Mouse (Mus musculus) MEL-GATA-1-ER (cell line): ENCODE results near the gene Acvr2b.
A peak's percentile ranks its signal among the peaks of the same experiment; 100 is the strongest.
"Not testable (repeated sequence)": the region's sequence is repeated elsewhere in the genome, so short reads cannot be mapped to it uniquely, and the experiment has no call there.

ENCODE experiments used
- DNase-seq: peaks from one replicate; pipeline ENCODE4 v3.0.0-alpha.2; 2012; ENCODE audit warnings: low read depth; ENCODE audit errors: extremely low read depth

Acvr2b gene

GRCm38 (mm10) chr9:119401801-119402214 lies at the start of gene Acvr2b:
Gene Acvr2b (plus strand): TSS chr9:119402118.
- DNase-seq, result peak; percentile 46

- no peak for DNase-seq
Observed at GRCm38 (mm10) chr9:119353926-119354325, 48.0 kb upstream of the Acvr2b start.

- no peak for DNase-seq
Observed at GRCm38 (mm10) chr9:119355943-119356342, 46.0 kb upstream of the Acvr2b start.

GRCm38 (mm10) chr9:119357331-119358057 lies 44.4 kb upstream of the Acvr2b start, which contains the start of gene Xylb:
Gene Xylb (plus strand): TSS chr9:119357381.
- DNase-seq, result peak; percentile 66

- DNase-seq, result no peak
Observed at GRCm38 (mm10) chr9:119358058-119358429, 43.9 kb upstream of the Acvr2b start.

GRCm38 (mm10) chr9:119361416-119361815 lies 40.5 kb upstream of the Acvr2b start:
- DNase-seq, result no peak

- DNase-seq, result no peak
Observed at GRCm38 (mm10) chr9:119363229-119363628, 38.7 kb upstream of the Acvr2b start.

GRCm38 (mm10) chr9:119365284-119365683 lies 36.6 kb upstream of the Acvr2b start, which contains the start of gene Slc22a14:
Gene Slc22a14 (minus strand): TSS chr9:119365553.
- DNase-seq, result peak; percentile 56

GRCm38 (mm10) chr9:119368367-119368766 lies 33.6 kb upstream of the Acvr2b start:
- DNase-seq, result no peak

- not testable (repeated sequence) for DNase-seq
Observed at GRCm38 (mm10) chr9:119370770-119371169, 31.1 kb upstream of the Acvr2b start.

- no peak for DNase-seq
Observed at GRCm38 (mm10) chr9:119371251-119371650, 30.7 kb upstream of the Acvr2b start.

- no peak for DNase-seq
Observed at GRCm38 (mm10) chr9:119375008-119375407, 26.9 kb upstream of the Acvr2b start.

GRCm38 (mm10) chr9:119375556-119375955 lies 26.4 kb upstream of the Acvr2b start:
- no peak for DNase-seq

- DNase-seq, result no peak
Observed at GRCm38 (mm10) chr9:119378231-119378630, 23.7 kb upstream of the Acvr2b start.

- DNase-seq, result no peak
Observed at GRCm38 (mm10) chr9:119382603-119383002, 19.3 kb upstream of the Acvr2b start.

GRCm38 (mm10) chr9:119388956-119389355 lies 13.0 kb upstream of the Acvr2b start:
- no peak for DNase-seq

GRCm38 (mm10) chr9:119390214-119390613 lies 11.7 kb upstream of the Acvr2b start:
- DNase-seq, result no peak

GRCm38 (mm10) chr9:119394808-119395207 lies 7.1 kb upstream of the Acvr2b start:
- DNase-seq, result no peak

- no peak for DNase-seq
Observed at GRCm38 (mm10) chr9:119401351-119401750, 567 bp upstream of the Acvr2b start.

- no peak for DNase-seq
Observed at GRCm38 (mm10) chr9:119402253-119403235, 626 bp downstream of the Acvr2b start.

- DNase-seq, result no peak
Observed at GRCm38 (mm10) chr9:119403236-119403641, 1.3 kb downstream of the Acvr2b start.

GRCm38 (mm10) chr9:119404090-119404489 lies 2.2 kb downstream of the Acvr2b start:
- no peak for DNase-seq
